ENCODE assay signal across 8 mouse cellular contexts in the genomic region with DNA sequence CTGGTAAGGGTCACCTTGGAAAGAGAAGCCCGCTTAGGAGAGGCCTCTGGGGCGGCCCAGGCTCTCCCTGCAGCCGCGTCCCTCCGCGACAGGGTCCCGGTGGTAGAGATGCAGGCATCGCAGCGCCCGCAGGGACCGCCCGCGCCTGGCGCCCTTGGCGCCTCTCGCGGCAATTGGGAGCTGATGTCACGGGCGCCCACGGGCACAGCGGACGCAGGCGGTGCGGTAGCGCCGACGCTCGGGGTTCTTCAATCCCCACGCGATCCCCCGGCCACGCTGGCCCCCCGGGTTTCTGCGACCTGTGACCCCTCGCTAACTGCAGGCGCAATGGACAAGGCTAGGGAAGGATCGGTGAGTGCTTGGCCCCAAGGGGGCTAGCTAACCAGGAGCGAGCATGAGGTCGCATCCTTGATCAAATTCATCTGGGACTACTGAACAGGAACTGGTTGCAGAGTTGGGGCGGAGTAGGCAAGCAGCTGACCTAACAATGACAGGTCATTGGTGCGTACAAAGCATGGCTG. TPM values are rescaled to one million over a fixed set of nuclear protein-coding genes. Genes with fewer than 3 reads are reported as not detected.
DNase-seq lines count a peak whose midpoint lies in the region; ATAC-seq lines count a peak whose summit lies in the region.

No protein-coding gene starts in this region.

- peak overlapping the region; percentile 51 for H3K4me2 ChIP-seq in lung, embryonic 16.5 days (ENCODE audit: low read depth, low read length)
- H3K4me2 ChIP-seq in forebrain, embryonic 13.5 days = peak overlapping the region; percentile 65
- H3K4me2 ChIP-seq in intestine, embryonic 15.5 days (replicated peaks) = peak overlapping the region; percentile 63

- no peak for ATAC-seq in lung, embryonic 16.5 days (ENCODE audit: low read depth)
- ATAC-seq in forebrain, embryonic 13.5 days = no peak
- ATAC-seq in intestine, embryonic 15.5 days = no peak
- peak; percentile 46; the same call in 1 of the 2 replicates for ATAC-seq in megakaryocyte, adult 5-6 weeks (ENCODE audit: poor library complexity, severe bottlenecking)

- no peak overlapping the region for H3K27ac ChIP-seq in lung, embryonic 16.5 days (ENCODE audit: low read length)
- H3K27ac ChIP-seq in forebrain, embryonic 13.5 days = no peak overlapping the region
- H3K27ac ChIP-seq in intestine, embryonic 15.5 days = no peak overlapping the region

- no peak for DNase-seq in lung, postnatal 25 days (ENCODE audit: low spot score)
- DNase-seq in right cerebral cortex, postnatal 4 days = peak; percentile 63
- no peak for DNase-seq in cerebellum, adult 9-11 months
- DNase-seq in cerebellum, adult 18-20 months = no peak

- peak overlapping the region; percentile 64 for H3K9ac ChIP-seq in lung, embryonic 16.5 days (ENCODE audit: low read length)
- H3K9ac ChIP-seq in forebrain, embryonic 13.5 days = peak overlapping the region; percentile 62
- H3K9ac ChIP-seq in intestine, embryonic 15.5 days = peak overlapping the region; percentile 45; the same call in 1 of the 2 replicates

- peaks cover 25% of the 10 kb centered on the region for H3K4me1 ChIP-seq in lung, embryonic 16.5 days (replicated peaks; ENCODE audit: control insufficient read depth, insufficient read depth, low read length)
- H3K4me1 ChIP-seq in forebrain, embryonic 13.5 days = peaks cover 23% of the 10 kb centered on the region
- peaks cover 26% of the 10 kb centered on the region for H3K4me1 ChIP-seq in intestine, embryonic 15.5 days (replicated peaks)

- H3K4me3 ChIP-seq in lung, embryonic 16.5 days (ENCODE audit: low read length) = peak overlapping the region; percentile 23
- H3K4me3 ChIP-seq in forebrain, embryonic 13.5 days = peak overlapping the region; percentile 34
- H3K4me3 ChIP-seq in intestine, embryonic 15.5 days (replicated peaks) = peak overlapping the region; percentile 19

- no peaks in the 10 kb centered on the region for H3K9me3 ChIP-seq in lung, embryonic 16.5 days (ENCODE audit: control insufficient read depth, low read length)
- H3K9me3 ChIP-seq in forebrain, embryonic 13.5 days (replicated peaks) = no peaks in the 10 kb centered on the region
- no peaks in the 10 kb centered on the region for H3K9me3 ChIP-seq in intestine, embryonic 15.5 days

- WGBS in lung, embryonic 16.5 days = 12% methylated on average over 41 of the region's 41 CpGs
- 4% methylated on average over 41 of the region's 41 CpGs for WGBS in forebrain, embryonic 13.5 days
- WGBS in intestine, embryonic 15.5 days = 11% methylated on average over 41 of the region's 41 CpGs

- no peaks in the 10 kb centered on the region for H3K27me3 ChIP-seq in lung, embryonic 16.5 days (ENCODE audit: control insufficient read depth, insufficient read depth, low read depth, low read length)
- H3K27me3 ChIP-seq in forebrain, embryonic 13.5 days = peaks cover 7% of the 10 kb centered on the region
- no peaks in the 10 kb centered on the region for H3K27me3 ChIP-seq in intestine, embryonic 15.5 days (replicated peaks)

- H3K36me3 ChIP-seq in lung, embryonic 16.5 days (ENCODE audit: control insufficient read depth, insufficient read depth, low read length) = peaks cover 6% of the 10 kb centered on the region
- H3K36me3 ChIP-seq in forebrain, embryonic 13.5 days (ENCODE audit: poor library complexity, severe bottlenecking) = no peaks in the 10 kb centered on the region
- peaks cover 6% of the 10 kb centered on the region; the same call in 1 of the 2 replicates for H3K36me3 ChIP-seq in intestine, embryonic 15.5 days

RNA-seq across cellular contexts. Expression of a gene that starts 7.0 kb away (rescaled TPM):
- 44.4 and 47.5 TPM in 2 replicates for polyA plus RNA-seq in lung, embryonic 16.5 days (2015; fragmentation: Nextera tagmentation; extraction: Ambion mirVana)
- 10.4 and 10.5 TPM in 2 replicates for polyA plus RNA-seq in forebrain, embryonic 13.5 days (2015; fragmentation: Nextera tagmentation; extraction: Ambion mirVana)
- 23.6 and 26.4 TPM in 2 replicates for polyA plus RNA-seq in intestine, embryonic 15.5 days (2015; fragmentation: Nextera tagmentation; extraction: Ambion mirVana)
- total RNA-seq in megakaryocyte, adult 5-6 weeks (2015) = 0.52 and 0.67 TPM in 2 replicates
- total RNA-seq in megakaryocyte, adult 5-6 weeks (2017) = 0.29 and 1.2 TPM in 2 replicates

RNA-seq across cellular contexts. Expression of a gene that starts 13.9 kb away (rescaled TPM):
- polyA plus RNA-seq in lung, embryonic 16.5 days (2015; fragmentation: Nextera tagmentation; extraction: Ambion mirVana) = 7.2 and 7.6 TPM in 2 replicates
- polyA plus RNA-seq in forebrain, embryonic 13.5 days (2015; fragmentation: Nextera tagmentation; extraction: Ambion mirVana) = 17.5 and 18.4 TPM in 2 replicates
- 3.0 and 3.9 TPM in 2 replicates for polyA plus RNA-seq in intestine, embryonic 15.5 days (2015; fragmentation: Nextera tagmentation; extraction: Ambion mirVana)
- not detected in 2 replicates for total RNA-seq in megakaryocyte, adult 5-6 weeks (2015)
- 0.88 TPM in 1 of 2 replicates, not detected in the other for total RNA-seq in megakaryocyte, adult 5-6 weeks (2017)

RNA-seq across cellular contexts. Expression of a gene that starts 13.9 kb away (rescaled TPM):
- 11.9 and 15.3 TPM in 2 replicates for polyA plus RNA-seq in lung, embryonic 16.5 days (2015; fragmentation: Nextera tagmentation; extraction: Ambion mirVana)
- polyA plus RNA-seq in forebrain, embryonic 13.5 days (2015; fragmentation: Nextera tagmentation; extraction: Ambion mirVana) = 2.7 and 3.6 TPM in 2 replicates
- 1.4 and 2.0 TPM in 2 replicates for polyA plus RNA-seq in intestine, embryonic 15.5 days (2015; fragmentation: Nextera tagmentation; extraction: Ambion mirVana)
- total RNA-seq in megakaryocyte, adult 5-6 weeks (2015) = not detected in 2 replicates
- not detected in 2 replicates for total RNA-seq in megakaryocyte, adult 5-6 weeks (2017)

RNA-seq across cellular contexts. Expression of a gene that starts 17.0 kb away (rescaled TPM):
- polyA plus RNA-seq in lung, embryonic 16.5 days (2015; fragmentation: Nextera tagmentation; extraction: Ambion mirVana) = 13.7 and 14.5 TPM in 2 replicates
- polyA plus RNA-seq in forebrain, embryonic 13.5 days (2015; fragmentation: Nextera tagmentation; extraction: Ambion mirVana) = 13.2 and 13.3 TPM in 2 replicates
- polyA plus RNA-seq in intestine, embryonic 15.5 days (2015; fragmentation: Nextera tagmentation; extraction: Ambion mirVana) = 9.0 and 9.4 TPM in 2 replicates
- total RNA-seq in megakaryocyte, adult 5-6 weeks (2015) = 18.8 and 19.6 TPM in 2 replicates
- total RNA-seq in megakaryocyte, adult 5-6 weeks (2017) = 26.0 and 36.2 TPM in 2 replicates

RNA-seq across cellular contexts. Expression of a gene that starts 20.9 kb away (rescaled TPM):
- 109 and 111 TPM in 2 replicates for polyA plus RNA-seq in lung, embryonic 16.5 days (2015; fragmentation: Nextera tagmentation; extraction: Ambion mirVana)
- polyA plus RNA-seq in forebrain, embryonic 13.5 days (2015; fragmentation: Nextera tagmentation; extraction: Ambion mirVana) = 239 and 249 TPM in 2 replicates
- 79.6 and 89.1 TPM in 2 replicates for polyA plus RNA-seq in intestine, embryonic 15.5 days (2015; fragmentation: Nextera tagmentation; extraction: Ambion mirVana)
- total RNA-seq in megakaryocyte, adult 5-6 weeks (2015) = 33.5 and 34.8 TPM in 2 replicates
- total RNA-seq in megakaryocyte, adult 5-6 weeks (2017) = 74.0 and 89.9 TPM in 2 replicates
